Mouse (Mus musculus) cerebellum, adult 2 months (tissue): ENCODE results near the gene Sh3bgr.

Experiments used
- CTCF ChIP-seq: fragments of 200-500 bp; IDR thresholded peaks from 2 replicates; pipeline ENCODE4 v1.5.1; 2011; ENCODE audit warnings: low read depth, mild to moderate bottlenecking, control low read depth, low read length, moderate library complexity, borderline replicate concordance; ENCODE audit not compliant: insufficient read depth
- POLR2A ChIP-seq: fragments of 200-500 bp; IDR thresholded peaks from 2 replicates; pipeline ENCODE4 v1.6.1; 2011; ENCODE audit warnings: low read length, control low read depth, borderline replicate concordance; ENCODE audit not compliant: insufficient read depth

GRCm38 (mm10) chr16:96252146-96252545 lies 51.9 kb downstream of the Sh3bgr start:
- TF ChIP-seq CTCF (no peak), POLR2A (no peak)
